Mouse (Mus musculus): ENCODE measurements around the gene Tmed2. TPM values are rescaled to one million over a fixed set of nuclear protein-coding genes. Genes with fewer than 3 reads are reported as not detected.
"Not testable (repeated sequence)": the region's sequence is repeated elsewhere in the genome, so short reads cannot be mapped to it uniquely, and the experiment has no call there.

The Tmed2 gene
- total RNA-seq, 2 experiments from 2014 or later, result 95.6 to 113 TPM

GRCm38 (mm10) chr5:124571068-124571467 lies 30.6 kb downstream of the Tmed2 start:
- peak; percentile 13 to 45 for DNase-seq (ENCODE audit: low spot score in 2 of 2)

DNA sequence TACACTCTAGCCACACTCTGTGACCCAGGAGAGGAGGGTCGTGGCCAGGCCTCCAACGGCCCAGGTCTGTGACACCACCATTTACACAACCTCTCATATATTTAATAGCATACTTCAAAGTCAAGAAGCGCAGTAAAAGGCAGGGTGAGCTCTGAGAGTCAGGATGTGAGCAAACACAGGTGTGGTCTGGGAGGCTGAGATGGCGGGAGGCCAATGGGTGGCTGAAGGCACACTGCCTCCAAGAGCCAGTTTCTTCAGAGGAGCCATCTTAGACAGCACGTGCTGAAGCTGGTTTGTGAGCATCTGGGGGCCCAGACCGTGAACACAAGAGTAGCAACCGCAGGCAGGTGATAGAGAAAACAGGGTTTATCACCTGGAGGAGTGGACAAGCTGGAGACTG lies 35.0 kb downstream of the Tmed2 start:
- no peak for DNase-seq (ENCODE audit: low spot score in 2 of 2)

GRCm38 (mm10) chr5:124578633-124579317 lies 38.3 kb downstream of the Tmed2 start, which contains the start of the genes Eif2b1 and Gtf2h3:
TSS of gene Eif2b1 (minus strand) at chr5:124579131.
TSS of gene Gtf2h3 (plus strand) at chr5:124579140.
- peak; percentile 94 to 95 for DNase-seq (ENCODE audit: low spot score in 2 of 2)

DNA sequence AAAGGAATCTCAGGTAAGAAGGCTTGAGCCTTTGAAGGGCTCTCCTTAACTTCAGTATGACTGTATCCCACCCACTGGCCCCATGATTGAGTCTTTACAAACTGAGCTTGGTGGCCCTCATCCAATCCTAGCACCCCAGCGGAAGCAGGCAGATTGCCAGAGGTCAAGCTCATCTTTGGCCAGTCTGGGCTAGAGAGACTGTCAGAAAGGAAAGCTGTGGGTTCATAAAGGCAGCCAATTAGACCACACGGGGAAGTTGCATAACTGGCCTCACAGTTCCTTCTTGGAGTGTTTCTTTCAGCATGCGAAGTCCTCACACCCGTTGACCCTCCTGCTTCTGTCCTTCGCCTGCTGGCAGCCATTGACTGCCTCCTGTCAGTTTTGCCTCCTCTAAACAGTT lies 42.0 kb downstream of the Tmed2 start:
- DNase-seq (ENCODE audit: low spot score in 2 of 2), result no peak

DNA sequence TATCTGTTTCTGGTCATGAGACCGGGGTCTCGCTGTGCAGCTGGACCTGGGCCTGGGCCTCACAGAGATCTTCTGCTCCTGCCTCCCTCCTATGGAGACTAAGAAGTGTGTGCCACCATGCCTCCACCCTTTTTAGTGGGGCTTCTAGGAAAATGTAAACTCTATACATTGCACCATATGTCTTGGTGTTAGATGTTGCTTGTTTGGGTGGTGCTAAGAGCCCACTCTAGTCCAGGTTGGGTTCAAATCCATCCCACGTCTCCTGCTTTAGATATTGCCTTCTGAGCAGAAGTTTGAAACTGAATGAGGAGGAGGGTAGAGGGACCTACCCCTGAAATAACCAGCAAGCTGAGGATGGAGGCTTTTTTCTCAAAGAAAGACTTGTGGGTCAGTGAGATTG lies 52.3 kb downstream of the Tmed2 start:
- DNase-seq (ENCODE audit: low spot score in 2 of 2), result no peak

- DNase-seq (ENCODE audit: low spot score in 2 of 2), result peak; percentile 89 to 90
Observed at GRCm38 (mm10) chr5:124598224-124599174, 58.0 kb downstream of the Tmed2 start.

- not testable (repeated sequence) for DNase-seq (ENCODE audit: low spot score in 2 of 2)
Observed at GRCm38 (mm10) chr5:124599726-124600125, 59.2 kb downstream of the Tmed2 start.

Other genes with a start within 250 kb of the Tmed2 start
- 10 to 100 TPM; 21.9 to 24.2 TPM for gene Mphosph9, start 212.7 kb upstream of the Tmed2 start, total RNA-seq (2021)
- 10 to 100 TPM in 1 of 2 experiments, 1 to 10 TPM in 1; 9.9 to 12.7 TPM for gene 2810006K23Rik, start 212.6 kb upstream of the Tmed2 start, total RNA-seq (2021)
- gene Cdk2ap1, start 177.6 kb upstream of the Tmed2 start, total RNA-seq (2021), result 100 to 1,000 TPM in 1 of 2 experiments, 10 to 100 TPM in 1; 97.5 to 106 TPM
- gene Sbno1, start 114.7 kb upstream of the Tmed2 start, total RNA-seq (2021), result 100 to 1,000 TPM; 125 to 128 TPM
- 10 to 100 TPM; 43.6 to 50.8 TPM for gene Kmt5a, start 100.8 kb upstream of the Tmed2 start, total RNA-seq (2021)
- 10 to 100 TPM; 22.4 to 25.2 TPM for gene Rilpl2, start 62.3 kb upstream of the Tmed2 start, total RNA-seq (2021)
- 10 to 100 TPM; 20.9 to 32.7 TPM for gene Snrnp35, start 57.6 kb upstream of the Tmed2 start, total RNA-seq (2021)
- 10 to 100 TPM; 28.9 to 31.0 TPM for gene Rilpl1, start 9.3 kb upstream of the Tmed2 start, total RNA-seq (2021)
- 10 to 100 TPM; 26.4 to 30.2 TPM for gene Ddx55, start 12.2 kb downstream of the Tmed2 start, total RNA-seq (2021)
- gene Eif2b1, start 38.4 kb downstream of the Tmed2 start, total RNA-seq (2021), result 10 to 100 TPM; 42.4 to 49.1 TPM
- 10 to 100 TPM; 29.0 to 31.0 TPM for gene Gtf2h3, start 38.4 kb downstream of the Tmed2 start, total RNA-seq (2021)
- 10 to 100 TPM; 46.7 to 51.6 TPM for gene Atp6v0a2, start 87.9 kb downstream of the Tmed2 start, total RNA-seq (2021)
- under 1 TPM; 0.54 to 0.78 TPM for gene Dnah10, start 184.4 kb downstream of the Tmed2 start, total RNA-seq (2021)